Mouse (Mus musculus) mesoderm, embryonic 11.5 days (tissue): Measurements from ENCODE around the gene Calhm5.

Experiments used
- DNase-seq: peaks from one replicate; pipeline ENCODE4 v3.0.0-alpha.2; 2012; ENCODE audit warnings: low read depth, low spot score

Gene Calhm5

DNA sequence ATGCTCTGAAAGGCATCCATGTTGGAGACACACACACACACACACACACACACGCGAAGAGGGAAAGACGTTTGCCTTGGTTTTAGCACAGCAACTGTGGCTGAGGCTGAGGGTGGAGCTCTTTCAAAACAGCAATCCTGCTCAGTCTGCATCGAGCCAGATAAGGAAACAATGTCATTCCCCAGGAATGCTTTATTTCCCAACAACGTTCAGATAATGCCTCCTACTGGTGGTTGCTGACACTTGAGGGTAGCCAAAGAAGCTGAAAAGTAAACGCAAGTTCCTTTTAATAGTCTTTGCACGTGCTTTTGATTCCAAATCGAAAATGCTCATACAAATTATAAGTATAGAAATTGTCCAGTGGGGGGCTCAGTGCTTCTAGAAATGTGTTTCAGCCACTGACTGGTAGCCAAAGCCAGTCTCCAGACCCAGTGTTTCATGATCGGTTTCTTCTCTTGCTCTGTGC lies at the start of gene Calhm5:
Gene Calhm5 (minus strand): TSS at position 102 of the 466 bp plus-strand sequence.
- DNase-seq, result peak; percentile 24

- no peak for DNase-seq
Observed at GRCm38 (mm10) chr10:34141693-34142092, 45.4 kb upstream of the Calhm5 start.

GRCm38 (mm10) chr10:34139768-34140167 lies 43.4 kb upstream of the Calhm5 start:
- DNase-seq, result no peak

DNA sequence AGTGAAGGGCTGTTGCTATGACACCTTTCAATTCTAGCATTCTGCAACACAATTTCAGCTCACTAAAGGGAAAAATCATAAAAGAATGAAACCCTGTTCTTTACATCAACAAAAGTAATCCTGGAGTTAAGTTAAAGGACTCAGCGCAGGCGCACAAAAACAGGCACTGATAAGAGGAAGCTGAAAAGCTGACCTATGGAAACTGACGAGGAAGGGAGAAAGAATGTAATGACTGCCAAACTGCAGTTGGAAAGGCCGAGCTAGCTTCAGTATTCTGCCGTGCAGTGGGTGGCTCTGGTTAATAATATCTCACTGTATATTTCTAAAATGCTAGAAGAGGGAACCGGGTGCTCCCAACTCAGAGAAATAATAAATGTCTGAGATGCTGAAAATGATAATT lies 41.7 kb upstream of the Calhm5 start:
- no peak for DNase-seq

DNA sequence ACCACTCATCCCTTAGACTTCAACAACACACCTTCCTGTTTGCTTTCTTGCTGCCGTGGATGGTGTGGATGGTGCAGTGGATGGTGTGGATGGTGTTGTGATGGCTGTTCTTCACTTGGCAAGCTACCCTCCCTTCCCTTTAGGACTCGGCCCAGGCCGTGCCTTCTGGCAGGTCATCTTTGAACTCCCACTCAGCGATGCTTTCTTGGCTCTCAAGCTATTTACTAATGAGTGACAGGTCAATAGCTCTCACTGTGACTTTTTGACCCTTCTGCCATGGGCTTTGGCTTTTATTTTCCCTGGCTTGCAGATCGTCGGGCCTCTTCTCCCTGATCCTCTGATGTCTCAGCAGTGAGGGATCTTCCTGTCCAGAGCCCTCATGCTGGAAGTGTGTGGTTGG lies 40.1 kb upstream of the Calhm5 start:
- no peak for DNase-seq

DNA sequence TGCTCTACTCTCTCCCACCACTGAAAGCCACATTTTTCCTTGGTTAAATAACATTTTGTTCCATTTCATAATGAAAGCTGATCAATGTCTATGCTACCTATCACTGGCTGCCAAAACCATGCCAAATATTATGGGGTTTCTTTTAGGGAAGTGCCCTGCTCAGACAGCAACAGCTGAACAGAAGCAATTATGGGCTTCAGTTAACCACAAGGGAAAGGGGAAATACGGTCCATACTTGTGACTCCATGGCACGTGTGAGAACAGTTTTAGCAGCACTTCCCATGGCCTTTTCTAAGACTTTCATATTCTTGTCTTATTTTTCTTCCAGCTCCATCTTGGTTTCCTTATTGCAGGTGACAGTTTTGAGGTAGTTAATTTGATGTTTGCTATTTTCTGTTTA lies 35.0 kb upstream of the Calhm5 start:
- no peak for DNase-seq

GRCm38 (mm10) chr10:34128391-34128790 lies 32.1 kb upstream of the Calhm5 start:
- DNase-seq, result no peak

DNA sequence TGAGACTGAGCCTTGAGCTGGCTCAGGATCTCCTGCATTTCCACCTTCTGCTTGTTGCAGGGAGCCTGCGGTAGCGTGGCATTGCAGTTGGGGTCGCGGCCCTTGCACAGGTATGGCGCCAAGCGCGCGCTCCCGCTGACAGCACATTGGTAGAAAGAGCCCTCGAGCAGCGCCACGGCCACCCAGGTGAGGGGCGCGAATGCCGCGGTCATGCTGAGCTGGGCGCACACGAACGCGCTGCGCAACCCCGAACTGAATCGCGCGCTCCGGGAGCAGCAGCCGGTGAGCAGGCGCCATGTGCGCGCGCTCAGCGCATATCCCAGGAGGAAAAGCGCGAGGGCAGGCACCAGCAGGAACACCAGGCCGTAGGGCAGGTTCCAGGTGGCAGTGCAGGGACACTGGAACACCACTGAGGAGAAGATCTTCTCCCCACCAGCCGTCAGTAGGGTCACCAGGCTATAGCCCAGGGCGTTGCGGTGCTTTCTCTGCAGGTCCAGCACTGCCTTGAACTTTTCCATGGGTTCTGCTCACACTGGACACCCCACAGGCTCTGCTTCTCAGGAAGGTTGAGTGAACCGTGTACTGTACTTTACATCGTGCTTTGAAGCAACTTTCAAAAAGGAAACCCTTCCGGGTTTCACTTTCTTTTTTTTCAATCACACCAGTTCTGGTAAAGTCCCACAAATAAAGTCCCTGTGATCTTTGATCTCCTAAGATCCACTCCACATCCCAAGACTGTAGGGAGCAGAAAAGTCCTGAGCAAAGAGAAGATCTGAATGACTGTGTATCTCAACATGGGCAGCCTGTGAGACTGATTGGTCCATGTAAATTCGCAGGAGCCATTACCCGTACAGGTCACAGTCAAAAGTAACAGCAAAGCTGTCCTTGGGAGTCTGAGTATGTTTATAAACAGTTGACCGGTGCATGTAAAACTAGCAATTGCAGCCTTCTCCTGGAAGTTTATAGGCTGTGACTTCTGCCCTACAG lies 31.4 kb upstream of the Calhm5 start, which contains the start of gene Calhm6:
Gene Calhm6 (minus strand): TSS at position 593 of the 987 bp plus-strand sequence.
- peak; percentile 47 for DNase-seq

GRCm38 (mm10) chr10:34118421-34118820 lies 22.1 kb upstream of the Calhm5 start:
- DNase-seq, result no peak

GRCm38 (mm10) chr10:34117770-34118169 lies 21.5 kb upstream of the Calhm5 start:
- DNase-seq, result no peak

DNA sequence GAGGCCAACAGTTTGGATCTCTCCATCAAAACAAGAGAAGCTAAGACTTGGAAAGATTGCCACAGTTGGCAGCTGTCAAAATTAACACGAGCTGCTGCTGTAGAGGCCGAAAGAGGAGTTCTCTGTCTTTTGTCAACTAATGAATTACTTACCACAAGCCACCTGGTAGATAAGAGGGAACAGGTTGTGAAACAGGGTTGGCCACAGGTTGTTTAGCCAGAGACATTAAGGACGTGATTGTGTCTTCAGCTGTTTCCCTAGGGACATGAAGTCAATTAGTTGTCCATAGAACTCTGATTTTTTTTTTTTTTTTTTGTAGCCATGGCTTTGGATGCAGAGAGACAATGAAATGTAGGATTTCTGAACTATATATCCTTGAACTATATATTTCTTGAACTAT lies 20.8 kb upstream of the Calhm5 start:
- DNase-seq, result no peak

DNA sequence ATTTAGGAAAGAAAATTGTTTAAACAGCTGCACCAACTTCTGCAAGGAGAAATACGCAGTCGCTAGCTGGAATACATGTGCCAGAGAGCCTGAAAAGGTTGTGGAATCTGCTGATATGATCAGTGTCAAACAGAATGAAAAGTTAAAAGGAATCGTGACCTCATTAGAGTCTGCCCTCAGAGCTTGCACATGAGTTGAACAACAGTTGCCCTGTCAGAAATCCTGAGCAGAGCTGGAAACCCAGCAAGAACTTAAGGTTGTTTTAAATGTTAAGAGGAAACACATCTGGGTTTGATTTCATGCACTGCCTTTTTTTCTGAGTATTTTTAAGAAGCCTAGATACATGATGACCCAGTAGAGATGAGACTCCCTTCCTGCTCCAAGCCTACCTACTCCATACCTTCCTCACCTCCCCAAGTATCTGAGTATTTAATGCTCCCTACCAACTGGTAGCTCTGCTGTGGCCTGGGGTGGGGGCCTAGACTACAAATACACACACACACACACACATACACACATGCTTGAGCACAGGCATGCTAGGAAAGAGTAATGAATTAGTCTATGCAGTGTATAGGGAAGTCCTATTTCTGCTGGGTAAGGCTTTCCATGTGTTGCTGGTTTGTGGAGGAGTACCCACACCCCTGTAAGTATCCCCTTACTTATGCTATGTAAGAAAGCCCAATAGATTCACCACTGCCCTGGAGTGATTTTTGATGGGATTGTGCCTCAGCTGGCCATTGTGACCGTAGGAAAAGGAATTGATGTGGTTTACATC lies 15.8 kb upstream of the Calhm5 start:
- DNase-seq, result peak; percentile 36

DNA sequence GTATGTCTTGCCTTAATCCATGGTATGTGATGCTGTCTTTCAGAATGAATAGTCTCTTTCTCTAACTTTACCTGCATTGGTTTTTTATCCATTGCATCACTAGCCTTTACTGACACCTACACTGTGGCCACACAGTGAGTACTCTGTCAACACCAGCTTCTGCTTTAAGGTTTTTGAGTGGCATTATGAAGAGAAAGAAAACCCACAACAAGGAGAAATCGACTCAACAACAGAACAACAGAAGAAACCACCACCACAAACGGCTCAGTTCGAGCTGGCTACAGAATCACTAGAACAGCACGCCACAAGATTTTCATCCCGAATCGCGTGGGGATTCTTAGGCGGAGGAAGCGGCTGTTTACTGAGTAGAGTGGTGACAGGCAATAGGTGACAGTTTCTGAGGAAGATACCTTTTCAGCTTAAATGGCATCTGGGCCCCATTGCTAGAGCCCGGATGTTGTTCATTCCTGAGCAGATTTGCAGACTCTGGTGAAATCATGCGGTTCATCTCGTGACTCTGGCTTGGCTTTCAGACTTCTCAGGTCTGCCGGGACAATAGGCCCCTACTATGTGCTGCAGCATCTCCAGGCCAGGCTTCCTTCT lies 14.6 kb upstream of the Calhm5 start:
- no peak for DNase-seq

GRCm38 (mm10) chr10:34095964-34096363 lies 355 bp downstream of the Calhm5 start:
- no peak for DNase-seq

DNA sequence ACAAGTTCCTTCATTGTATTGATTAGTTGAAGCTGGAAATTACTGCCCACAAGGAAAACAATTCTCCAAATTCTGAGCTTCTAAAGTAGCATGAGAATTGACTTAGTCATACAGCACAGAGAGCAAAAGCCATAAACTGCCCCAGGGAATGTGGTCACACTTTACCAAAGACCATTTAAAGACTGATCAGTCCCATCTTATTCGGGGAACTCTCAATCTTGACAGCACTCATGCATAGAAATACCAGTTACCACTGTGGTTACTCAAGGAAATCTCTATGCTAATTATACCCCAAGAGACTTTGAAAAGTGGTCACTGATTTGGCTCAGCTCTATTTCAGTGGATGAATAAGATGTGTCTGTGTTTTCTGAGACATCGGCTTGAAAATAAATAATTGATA lies 1.2 kb downstream of the Calhm5 start:
- DNase-seq, result no peak

- DNase-seq, result no peak
Observed at GRCm38 (mm10) chr10:34091888-34092287, 4.4 kb downstream of the Calhm5 start.

DNA sequence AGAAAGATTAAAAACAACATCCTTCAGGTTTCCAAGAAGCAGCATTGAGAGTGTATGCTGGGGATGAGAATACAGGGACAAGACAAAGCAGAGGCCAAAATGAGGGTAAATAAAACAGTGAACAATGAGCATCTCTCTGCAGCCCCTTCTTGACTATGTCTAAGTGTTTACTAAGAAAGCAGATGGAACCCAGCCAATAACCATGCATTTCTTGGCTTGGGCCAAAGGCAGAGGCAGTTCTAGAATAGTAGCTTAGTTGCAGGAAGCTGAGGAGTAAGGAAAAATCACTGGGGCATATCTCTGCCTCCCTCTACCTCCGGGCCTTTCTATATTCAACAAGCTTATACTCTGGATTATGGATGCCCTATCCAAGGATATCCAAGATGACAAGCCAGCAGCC lies 5.8 kb downstream of the Calhm5 start:
- DNase-seq, result no peak

DNA sequence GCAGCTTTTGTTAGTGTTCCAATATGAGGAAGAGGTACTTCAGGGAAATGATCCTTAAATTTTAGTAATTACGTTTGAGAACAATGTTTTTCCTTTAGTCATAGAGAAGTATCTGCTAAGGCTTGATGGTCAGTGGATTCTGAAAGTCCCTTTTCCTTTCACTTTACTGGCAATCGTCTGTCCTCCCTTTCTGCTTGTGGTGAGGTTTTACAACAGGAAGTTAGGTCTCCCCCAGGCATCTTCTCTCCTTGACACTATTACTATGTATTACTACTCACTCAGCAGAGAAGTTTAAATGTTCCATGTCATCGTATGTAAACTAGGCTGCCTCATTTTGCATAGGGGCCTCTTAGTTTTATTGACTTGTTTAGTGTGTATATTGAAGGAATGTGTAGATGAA lies 6.8 kb downstream of the Calhm5 start:
- no peak for DNase-seq

DNA sequence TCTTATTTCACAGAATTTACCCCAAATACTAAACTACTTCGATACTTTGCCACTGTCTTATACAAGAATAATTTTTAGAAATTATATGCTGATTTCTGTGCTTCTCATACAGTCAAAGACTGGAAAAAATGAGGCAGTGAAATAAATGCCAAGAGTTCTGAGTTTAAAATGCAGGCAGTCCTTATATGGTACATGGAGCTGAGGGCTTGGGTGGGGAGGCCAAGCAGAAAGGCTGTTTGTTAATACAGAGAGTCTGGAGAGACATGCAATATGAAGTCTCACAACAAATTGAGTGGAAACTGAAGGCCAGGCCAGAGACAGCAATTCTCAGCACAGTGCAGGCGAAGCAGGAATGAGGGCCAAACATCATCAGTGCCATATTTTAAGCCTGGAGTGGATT lies 7.8 kb downstream of the Calhm5 start:
- no peak for DNase-seq

DNA sequence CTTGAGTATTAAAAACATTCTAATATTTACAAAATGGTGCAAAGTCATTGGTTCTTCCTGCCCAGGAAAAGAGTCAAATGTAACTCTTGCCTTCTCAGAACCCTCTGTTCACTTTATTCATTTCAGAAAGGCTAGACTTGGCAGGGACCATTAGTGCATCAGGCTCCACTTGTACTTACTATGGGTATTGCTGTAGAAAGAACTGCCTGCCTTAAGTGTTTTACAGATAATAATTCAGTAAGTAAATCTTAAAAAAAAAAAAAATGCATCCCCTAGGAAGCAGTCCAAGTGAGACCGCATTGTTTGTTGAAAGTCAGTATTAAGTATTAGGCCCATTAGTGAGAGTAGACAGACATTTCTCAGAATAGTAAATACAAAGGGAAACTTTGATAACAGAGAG lies 9.8 kb downstream of the Calhm5 start:
- DNase-seq, result no peak

DNA sequence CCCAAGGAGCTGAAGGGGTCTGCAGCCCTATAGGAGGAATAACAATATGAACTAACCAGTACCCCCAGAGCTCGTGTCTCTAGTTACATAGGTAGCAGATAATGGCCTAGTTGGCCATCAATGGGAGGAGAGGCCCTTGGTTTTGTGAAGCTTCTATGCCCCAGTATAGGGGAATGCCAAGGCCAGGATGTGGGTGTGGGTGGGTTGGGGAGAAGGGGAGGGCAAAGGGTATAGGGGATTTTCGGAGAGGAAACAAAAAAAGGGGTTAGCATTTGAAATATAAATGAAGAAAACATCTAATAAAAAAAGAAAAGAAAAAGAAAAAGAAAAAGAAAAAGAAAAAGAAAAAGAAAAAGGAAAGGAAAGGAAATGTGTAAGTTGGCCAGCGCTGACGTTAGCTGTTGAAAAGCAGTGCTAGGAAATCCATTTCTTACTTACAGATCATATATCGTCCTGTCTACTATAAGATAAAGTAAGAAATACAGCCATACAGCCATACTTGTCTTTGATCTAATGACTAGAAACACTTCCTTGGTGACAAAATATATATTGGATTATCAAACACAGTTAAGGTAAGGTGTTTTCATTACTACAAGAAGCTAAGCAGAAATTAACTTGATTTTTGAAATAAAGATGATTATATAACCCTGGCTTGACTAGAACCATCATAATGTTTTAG lies 21.7 kb downstream of the Calhm5 start:
- no peak for DNase-seq
